Mouse (Mus musculus): ENCODE data around the gene Nfkb1.

The Nfkb1 gene

DNA sequence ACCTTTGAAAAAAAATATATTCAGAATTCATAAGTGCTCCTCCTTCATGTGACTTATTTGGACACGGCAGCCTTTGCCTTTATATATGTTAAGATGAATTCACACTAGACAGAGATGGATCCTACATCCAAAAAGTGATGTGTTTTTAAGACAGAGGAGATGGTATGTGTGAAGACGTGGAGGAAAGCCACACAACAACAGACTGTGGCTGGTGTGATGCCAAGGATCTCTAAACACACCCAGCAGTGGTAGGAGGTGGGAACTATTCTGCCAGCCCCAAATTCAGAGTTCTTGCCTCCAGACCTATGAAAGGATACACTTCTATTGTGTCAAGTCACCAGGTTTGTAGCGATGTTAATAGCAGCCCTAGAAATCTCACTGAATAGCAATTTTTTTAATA is 24.3 kb downstream of the Nfkb1 start:
- no peak for DNase-seq (ENCODE audit: low spot score in 2 of 2)

DNA sequence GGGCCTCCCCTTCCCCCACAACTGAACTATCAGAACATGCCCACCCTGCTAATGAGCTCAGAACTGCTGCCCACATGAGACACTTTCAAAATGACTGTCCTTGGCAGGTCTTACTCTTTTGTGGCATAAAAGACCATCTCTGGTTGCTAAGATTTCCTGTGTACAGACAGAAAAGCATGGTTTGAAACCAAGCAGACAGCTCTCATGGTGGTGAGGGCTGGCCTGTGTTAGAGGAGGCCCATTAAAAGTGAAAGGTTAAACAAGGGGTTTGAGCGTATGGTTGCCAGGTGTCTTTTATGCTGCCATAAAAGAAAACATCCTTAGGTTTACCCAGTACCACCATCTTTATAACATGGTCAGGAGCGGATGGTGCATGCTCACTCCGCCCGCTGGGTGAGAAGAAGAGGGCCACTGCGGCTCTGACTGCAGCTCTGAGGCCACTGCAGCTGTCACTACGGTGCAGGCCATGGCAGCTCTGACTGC is 25.5 kb downstream of the Nfkb1 start:
- no peak for DNase-seq (ENCODE audit: low spot score in 2 of 2)

DNA sequence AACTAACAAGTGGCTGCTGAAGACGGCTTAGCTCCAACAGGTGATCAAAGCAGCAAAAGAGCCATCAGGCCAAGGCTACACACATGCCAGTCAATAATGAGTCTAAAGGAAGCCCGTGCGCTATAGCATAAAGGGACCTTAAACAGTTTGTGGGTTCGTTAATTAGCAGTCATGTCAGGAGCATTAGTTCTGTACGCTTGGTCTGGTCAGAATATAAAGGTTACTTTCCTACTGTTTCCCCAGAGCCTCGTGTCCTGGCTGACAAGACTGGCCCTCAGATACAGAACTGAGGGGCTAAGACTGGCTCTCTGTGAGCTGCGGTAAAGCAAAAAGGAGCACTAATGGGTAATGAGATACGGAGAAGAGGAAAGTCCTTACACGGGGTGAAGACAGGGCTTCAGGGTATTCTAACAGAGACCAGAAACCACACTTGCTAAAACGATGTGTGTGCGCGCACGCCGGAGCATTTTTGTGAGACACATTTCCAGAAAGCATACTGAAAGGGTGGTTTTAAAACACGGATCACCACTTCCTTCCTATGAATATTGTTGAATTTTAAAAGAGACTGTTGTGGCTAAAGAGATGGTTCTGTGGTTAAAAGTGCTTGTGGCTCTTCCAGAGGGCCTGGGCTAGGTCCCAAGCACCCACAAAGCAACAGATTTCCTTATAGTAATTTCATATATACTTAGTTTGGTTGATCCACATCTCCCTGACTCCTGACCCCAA is 29.0 kb downstream of the Nfkb1 start:
- DNase-seq (ENCODE audit: low spot score in 2 of 2): no peak

DNA sequence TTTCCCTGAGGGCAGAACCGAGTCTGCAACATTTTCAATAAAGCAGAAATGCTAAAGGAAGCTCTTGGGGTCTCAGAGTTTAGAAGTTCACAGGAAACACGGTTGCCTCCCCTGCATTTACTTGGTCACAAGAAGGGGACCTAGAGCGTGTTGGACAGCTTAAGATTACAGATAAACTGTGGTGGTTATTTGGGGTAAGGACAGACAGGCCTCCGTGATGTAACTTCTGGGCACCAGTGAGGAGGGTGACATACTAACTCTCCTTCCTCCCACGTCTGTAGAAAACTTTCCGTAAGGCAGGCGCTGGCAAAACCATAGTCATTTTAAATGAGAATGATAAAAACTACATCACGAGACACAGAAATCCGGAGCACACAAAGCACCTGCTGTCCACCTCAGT is 29.6 kb downstream of the Nfkb1 start:
- no peak for DNase-seq (ENCODE audit: low spot score in 2 of 2)

DNA sequence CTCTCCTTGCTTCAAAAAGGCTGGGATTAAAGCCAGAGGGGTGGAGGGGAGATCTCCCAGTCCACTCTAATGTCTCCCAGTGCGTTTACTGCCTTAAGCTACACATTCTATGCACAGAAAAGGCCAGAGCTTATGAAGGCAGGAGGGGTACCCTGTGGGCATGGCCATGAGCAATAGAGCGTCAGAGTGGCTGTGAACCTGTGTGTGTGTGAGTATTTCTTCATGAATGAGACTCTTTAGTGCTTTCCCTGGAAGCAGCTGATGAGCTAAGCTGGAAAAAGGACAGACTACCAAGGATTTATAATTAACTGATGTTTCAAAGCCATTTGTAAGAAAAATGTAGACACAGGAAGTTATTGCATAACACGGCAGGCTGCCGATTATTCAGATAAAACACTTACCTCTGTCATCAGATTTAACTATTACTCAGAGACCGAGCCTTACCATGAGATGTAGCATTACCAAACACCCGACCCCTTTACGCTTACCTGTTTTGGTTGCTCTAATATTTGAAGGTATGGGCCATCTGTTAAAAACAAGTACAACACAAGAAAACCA is 32.7 kb downstream of the Nfkb1 start:
- DNase-seq (ENCODE audit: low spot score in 2 of 2): no peak

DNA sequence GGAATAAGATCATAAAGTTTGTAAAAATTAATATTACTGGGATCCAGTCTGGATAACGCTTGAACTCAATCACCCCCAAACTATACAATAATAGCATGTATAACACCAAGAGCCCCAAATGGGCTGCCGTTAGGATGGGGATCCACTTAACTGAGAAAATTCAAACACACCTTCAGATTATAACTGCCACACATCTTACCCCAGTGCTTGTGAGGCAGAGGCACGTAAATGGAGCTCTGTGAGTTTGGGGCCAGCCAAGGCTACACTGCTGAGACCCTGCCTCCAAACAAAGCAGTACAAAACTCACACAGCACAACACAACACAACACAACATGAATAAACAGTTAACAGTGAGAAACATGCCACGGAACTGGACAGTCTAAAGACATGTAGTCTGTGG is 35.2 kb downstream of the Nfkb1 start:
- no peak for DNase-seq (ENCODE audit: low spot score in 2 of 2)

DNA sequence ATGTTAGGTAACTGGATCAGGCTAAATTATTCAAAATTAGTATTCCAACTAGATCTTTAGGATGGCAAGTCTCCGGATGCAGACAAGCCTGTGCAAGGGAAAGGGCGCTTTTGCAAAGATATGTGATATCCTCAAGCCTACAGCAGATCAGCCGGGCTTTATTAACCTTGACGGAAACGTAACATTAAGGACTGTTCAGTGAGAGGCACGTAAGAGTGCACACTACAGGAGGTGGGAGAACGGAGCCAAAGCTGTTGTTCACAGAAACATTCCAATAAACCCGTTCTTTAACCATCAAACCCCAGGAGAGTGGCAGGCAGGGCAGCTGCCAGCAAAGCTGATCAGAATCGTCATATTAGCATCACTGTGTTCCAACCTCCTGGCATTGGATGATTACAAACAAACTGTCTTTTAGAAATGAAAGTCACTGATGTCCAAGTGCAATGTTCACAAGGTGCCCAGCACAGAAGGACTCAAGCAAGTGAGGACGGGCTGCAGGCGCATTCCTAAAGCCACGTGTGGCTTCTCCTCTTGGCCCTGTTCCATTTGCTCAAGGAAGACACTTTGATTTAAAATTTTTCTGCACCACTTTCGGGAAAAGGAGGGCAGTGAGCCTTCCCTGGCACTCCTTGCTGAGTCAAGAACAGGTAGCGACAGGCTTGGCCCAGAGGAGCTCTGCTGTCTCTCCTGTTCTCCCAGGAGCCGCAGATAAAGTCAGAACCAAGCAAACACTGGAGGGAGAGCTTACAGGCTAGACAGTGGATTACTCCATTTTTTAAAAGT is 40.4 kb downstream of the Nfkb1 start:
- DNase-seq (ENCODE audit: low spot score in 2 of 2): no peak

DNA sequence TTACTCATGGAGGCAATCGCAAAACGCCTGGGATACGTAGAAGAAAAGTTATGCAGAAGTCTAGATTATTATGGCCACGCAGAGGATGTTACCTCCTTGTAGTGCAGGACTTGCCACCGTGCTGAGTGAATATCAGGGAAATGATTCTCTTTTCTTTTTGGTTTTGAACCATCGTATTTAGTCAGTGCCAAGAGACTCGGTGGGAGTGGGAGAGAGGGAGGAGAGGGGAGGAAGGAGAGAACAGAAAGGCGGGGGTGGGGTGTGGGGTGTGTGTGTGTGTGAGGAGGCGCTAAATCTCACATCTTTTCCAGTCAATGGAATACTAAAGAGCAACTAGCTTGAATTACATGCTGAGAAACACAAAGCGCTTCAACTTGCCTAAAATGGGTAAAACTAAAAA is 41.5 kb downstream of the Nfkb1 start:
- DNase-seq (ENCODE audit: low spot score in 2 of 2): no peak

DNA sequence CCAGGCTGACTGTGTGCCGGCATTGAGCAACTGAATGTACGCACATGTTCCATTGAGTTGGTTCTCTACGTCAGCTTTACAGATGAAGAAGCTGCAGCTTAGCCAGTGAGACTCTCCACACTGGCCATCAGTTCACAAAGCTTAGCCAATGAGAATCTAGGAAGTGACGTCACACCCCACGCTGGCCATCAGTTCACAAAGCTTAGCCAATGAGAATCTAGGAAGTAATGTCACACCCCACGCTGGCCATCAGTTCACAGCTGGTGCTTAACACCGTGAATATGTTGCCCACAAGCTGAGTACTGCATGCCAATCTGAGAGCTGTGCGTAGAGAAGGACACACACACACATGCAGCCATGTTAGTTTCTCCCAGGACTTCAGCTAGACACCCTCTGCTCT is 42.8 kb downstream of the Nfkb1 start:
- no peak for DNase-seq (ENCODE audit: low spot score in 2 of 2)

DNA sequence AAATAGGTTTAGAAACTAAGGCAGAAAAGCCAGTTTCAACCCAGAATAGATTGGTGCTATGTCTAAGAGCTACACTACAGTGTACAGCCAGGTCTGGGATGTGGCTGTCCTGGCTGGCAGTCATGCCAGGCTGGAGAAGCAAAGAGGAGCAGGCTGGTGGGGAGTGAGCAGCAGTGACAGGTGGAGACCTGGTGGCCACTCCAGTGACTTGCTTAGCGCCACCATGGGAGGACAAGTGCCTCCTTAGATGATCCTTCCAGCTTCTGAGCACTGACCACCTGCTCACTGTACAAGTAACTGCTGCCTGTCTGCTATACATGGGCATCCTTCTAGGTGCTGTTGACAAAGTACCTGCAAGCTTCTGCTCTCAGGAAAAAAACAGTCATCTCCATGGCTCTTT is 44.7 kb downstream of the Nfkb1 start:
- DNase-seq (ENCODE audit: low spot score in 2 of 2): no peak

DNA sequence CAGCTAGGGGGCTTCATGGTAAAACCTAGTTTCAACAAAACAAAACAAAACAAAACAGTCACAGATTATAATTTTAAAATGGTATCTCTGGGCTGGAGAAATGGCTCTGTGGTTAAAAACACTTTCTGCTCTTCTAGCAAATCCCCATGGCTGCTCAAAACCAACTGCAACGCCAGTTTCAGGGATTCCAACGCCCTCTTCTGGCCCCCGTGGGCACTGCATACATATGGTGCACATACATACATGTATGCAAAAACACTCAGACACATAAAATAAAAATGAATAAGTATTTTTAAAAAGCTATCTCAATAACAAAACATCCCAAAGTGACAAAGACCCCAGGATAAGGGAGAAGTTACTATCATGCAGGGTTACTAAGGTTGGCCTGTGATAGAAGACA is 46.4 kb downstream of the Nfkb1 start:
- DNase-seq (ENCODE audit: low spot score in 2 of 2): no peak

DNA sequence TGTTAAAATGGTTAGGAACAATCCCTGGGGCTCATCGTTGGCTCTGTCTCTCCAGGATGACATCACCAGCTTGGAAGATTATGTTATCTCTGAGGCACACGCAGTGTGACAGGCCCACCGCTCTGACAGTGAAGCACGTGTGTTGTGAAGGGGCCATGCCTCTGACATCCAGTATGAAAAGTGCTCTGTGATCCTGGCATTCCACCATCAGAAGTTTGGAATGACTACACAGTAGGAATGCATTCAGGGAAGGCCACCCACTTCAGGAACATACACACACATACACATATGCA is 49.8 kb downstream of the Nfkb1 start:
- DNase-seq (ENCODE audit: low spot score in 2 of 2): no peak

DNA sequence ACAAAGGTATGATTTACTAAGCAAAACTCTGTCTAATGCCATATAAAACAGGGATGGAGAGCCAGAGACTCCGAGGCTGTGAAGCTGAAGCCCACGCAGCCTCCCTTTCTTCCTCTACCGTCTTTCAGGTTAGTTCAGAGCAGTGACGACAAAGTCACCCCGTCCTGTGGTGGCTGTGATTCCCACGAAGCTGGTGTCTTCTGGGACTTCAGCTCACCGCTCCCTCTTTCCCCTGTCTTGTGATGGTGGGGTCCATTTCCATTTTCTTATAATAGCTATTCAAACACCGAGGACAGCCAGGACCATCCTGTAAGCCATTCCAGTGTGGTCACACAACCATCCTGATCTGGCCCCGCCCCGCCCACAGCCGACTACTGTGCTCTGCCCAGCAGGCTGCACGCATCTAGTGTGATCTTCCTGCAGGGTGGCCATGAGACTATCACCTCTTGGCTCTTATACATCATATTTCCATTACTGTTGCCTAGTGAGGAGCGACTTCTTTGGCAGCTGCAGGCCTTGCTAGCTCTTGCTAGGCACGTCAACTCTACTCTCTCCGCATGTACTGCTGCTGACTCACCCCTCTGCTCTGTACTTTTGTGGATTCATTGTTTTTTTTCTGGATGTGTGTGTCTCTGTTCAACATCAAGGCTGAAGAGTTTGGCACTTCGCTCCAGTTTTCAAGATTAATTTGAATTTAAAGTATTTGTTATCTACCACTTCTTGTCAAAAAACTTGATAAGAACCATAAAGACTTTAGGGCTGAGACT is 50.3 kb downstream of the Nfkb1 start:
- no peak for DNase-seq (ENCODE audit: low spot score in 2 of 2)

DNA sequence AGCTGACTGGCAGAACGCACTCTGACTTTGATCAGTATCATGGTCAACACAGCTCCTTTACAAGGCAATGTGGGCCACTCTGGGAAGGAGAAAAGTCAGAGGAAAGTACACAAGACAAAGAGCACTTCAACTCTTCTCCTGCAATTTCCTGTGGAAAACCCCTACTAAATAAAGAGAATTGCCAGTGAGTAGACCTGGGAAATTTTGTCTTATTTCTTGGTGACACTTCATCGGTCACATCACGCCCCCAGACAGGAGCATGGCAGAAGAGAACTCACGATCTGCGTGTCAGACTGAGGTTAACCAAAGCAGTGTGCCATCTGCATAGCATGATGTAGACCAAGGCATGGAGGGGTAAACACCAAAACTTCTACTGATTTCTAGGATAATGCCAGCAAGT is 51.1 kb downstream of the Nfkb1 start:
- DNase-seq (ENCODE audit: low spot score in 2 of 2): no peak

DNA sequence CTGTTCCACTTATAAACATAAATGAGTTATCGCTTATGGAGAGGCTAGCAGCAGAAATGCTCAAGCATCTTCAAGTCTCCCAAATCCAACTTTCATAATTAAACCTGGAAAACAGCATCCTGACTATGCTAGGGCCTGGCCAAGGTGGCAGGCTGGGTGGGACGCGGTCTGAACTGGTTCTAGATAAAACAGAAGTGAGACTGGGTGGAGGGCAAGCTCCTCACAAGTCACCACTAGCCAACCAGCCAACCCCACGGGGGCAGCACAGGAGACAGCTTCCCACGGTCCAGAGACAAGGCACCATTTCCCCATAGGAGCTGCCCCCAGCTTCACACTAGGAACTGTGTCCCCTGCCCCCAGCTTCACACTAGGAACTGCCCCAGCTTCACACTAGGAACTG is 53.8 kb downstream of the Nfkb1 start:
- DNase-seq (ENCODE audit: low spot score in 2 of 2): no peak

DNA sequence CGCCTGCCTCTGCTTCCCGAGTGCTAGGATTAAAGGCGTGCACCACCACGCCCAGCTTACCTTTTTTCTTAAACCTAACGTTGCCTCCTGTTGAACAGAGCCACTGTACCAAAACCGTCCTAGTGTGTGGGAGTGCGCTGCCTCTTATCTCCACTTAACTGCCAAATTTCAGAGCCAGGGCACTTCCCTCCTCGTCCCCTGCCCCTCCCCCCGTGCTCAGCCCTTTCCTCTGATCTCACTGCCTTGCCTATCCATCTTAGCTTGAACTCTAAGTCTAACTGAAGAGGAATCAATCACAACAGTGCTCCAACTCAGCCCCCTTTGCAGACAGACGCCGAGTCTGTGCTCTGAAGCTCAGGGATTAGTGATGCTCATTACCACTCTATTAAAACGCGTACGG is 54.9 kb downstream of the Nfkb1 start:
- no peak for DNase-seq (ENCODE audit: low spot score in 2 of 2)

DNA sequence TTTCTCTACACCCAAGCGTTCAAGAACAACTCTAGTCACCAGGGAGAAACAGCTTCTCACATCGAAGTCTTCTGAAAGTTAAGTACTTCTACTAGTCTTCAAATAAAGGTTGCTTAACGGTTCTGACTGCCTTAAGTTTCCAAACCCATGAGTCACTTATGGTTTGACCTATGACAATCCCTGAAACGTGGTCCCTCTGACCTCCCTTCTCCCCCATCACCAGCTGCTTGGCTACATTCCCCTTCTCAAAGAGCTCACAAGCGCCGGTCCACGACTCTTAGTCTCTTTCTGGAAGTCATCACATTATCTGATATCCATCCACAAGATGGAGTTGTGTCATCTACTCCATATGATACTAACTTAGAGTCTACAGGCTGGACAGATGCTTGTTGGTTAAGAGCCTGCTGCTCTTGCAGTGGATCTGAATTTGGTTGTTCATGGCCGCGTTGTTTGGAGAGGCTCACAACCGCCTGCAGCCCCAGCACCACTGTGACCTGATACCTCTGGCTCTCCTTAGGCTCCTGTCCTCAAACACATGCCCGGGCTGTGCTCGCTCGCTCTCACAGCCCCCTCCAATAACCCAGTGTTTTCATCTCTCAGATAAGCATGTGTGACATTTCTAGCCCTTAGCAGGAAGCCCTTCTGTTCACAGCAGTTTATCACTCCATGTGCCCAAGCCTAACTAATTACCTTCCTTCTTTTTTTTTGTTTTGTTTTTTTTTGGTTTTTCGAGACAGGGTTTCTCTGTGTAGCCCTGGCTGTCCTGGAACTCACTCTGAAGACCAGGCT is 55.5 kb downstream of the Nfkb1 start:
- no peak for DNase-seq (ENCODE audit: low spot score in 2 of 2)

DNA sequence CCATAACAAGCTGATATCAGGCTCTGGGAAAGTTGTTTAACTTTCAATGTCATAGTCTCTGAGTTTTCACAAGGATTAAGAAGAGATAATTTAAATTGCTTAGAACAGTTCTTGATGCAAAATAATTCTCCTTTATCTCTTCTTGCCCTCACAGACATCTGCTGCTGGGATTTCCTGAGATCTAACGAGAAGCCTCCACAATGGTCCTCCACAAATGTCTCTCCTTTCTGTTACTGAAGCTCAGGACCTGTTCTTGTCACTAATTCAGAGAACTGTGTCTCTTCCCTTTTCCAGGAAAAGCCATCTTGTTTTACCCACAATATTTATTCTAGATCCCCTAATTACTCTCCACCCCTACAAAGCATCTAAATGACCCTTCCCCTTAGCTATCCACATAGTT is 56.3 kb downstream of the Nfkb1 start:
- DNase-seq (ENCODE audit: low spot score in 2 of 2): no peak

DNA sequence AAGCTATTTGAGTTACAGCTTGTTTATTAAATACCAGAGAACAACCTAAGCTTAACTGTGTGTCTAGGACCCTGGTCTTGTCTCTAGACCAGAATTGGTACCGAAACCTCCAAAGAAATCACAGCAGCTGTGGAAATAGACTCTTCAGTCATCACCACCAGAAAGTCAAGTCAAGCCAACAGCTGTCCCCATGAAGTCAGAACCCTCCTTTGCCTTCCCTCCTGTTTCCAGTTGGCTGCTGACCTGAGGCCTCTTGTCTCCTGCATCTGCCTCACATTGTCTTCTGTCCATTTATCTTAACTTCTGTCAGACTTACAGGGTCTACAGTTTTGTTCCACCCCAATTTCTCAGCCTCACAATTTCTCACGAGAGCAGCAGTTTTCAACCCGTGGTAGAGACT is 57.1 kb downstream of the Nfkb1 start:
- no peak for DNase-seq (ENCODE audit: low spot score in 2 of 2)

DNA sequence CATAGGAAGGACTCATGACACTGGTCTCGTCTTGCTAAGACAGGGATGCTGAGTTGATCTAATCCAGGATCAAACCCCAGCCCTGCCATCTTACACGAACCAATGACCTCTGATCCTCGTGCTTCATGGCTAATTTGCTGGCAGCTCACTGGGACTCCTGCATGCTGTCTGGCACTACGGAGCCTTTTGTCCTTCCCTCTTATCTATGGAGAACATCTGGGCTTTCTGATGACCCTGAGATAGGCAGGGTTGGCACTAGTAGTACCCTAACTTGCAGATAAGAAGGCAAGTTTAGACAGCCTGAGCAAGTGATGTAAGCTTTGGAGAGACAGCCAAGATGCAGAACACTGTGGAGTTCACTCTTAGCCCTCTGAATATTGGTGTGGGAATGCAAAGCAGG is 59.5 kb downstream of the Nfkb1 start:
- no peak for DNase-seq (ENCODE audit: low spot score in 2 of 2)

DNA sequence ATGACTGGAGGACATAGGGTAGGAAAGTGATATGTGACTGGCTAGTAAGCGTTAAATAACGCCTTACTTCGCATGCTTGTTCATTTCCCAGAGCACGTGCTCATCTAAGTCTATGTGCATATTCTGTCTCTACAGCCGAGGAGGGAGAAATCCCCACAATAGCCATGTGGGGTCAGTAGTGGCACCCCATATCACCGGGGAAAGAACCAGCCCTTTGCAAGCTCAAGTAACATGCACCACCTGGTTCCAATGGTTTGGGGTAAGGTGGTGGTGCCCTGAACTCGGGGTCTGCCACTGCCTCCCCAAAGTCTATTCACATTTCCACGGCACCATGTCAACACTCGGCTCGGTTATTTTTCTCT is 60.3 kb downstream of the Nfkb1 start:
- DNase-seq (ENCODE audit: low spot score in 2 of 2): no peak
